Mouse (Mus musculus) frontal cortex, adult 2 months (tissue): ENCODE data around the gene Klhl35. TPM values are rescaled to one million over a fixed set of nuclear protein-coding genes. Genes with fewer than 3 reads are reported as not detected.

Experiments
- DNase-seq, 2 experiments: peaks; one replicate each; pipeline ENCODE4 v3.0.0; 2022; ENCODE audit warnings: low spot score in 1 of 2; ENCODE audit errors: extremely low spot score in 1 of 2
- polyA plus RNA-seq: library from polyadenylated mRNA; depleted of rRNA; stranded (reverse); fragments of >200 nt; gene quantifications from 2 replicates; pipeline ENCODE4 v1.2.3, GENCODE M21; 2012

Gene Klhl35
- polyA plus RNA-seq, 1 experiment = 2.5 TPM

- DNase-seq = no peak
These were observed 16.1 kb upstream of the Klhl35 start for GRCm38 (mm10) chr7:99449751-99450150.

- DNase-seq = peak in 1 of 2 experiments; percentile 94
These were observed 15.1 kb upstream of the Klhl35 start for GRCm38 (mm10) chr7:99450703-99451102.

- no peak for DNase-seq
These were observed 12.9 kb upstream of the Klhl35 start for GRCm38 (mm10) chr7:99452859-99453258.

- no peak for DNase-seq
These were observed 11.8 kb upstream of the Klhl35 start for GRCm38 (mm10) chr7:99454044-99454443.

- peak; percentile 63 to 69 for DNase-seq
These were observed 7.0 kb upstream of the Klhl35 start for GRCm38 (mm10) chr7:99458849-99459248.

- DNase-seq = peak in 1 of 2 experiments; percentile 58
These were observed 5.7 kb upstream of the Klhl35 start for GRCm38 (mm10) chr7:99459888-99460652.

- no peak for DNase-seq
These were observed 2.7 kb upstream of the Klhl35 start for GRCm38 (mm10) chr7:99463120-99463519.

GRCm38 (mm10) chr7:99467916-99468282 lies 2.1 kb downstream of the Klhl35 start:
- DNase-seq = peak in 1 of 2 experiments; percentile 53

GRCm38 (mm10) chr7:99468283-99469132 lies 2.7 kb downstream of the Klhl35 start:
- peak in 1 of 2 experiments; percentile 63 for DNase-seq

GRCm38 (mm10) chr7:99469680-99470405 lies 4.0 kb downstream of the Klhl35 start:
- no peak for DNase-seq

GRCm38 (mm10) chr7:99471578-99471977 lies 5.8 kb downstream of the Klhl35 start:
- DNase-seq = no peak

GRCm38 (mm10) chr7:99473638-99474407 lies 8.0 kb downstream of the Klhl35 start:
- no peak for DNase-seq

GRCm38 (mm10) chr7:99474836-99475561 lies 9.2 kb downstream of the Klhl35 start:
- no peak for DNase-seq

- no peak for DNase-seq
These were observed 9.7 kb downstream of the Klhl35 start for GRCm38 (mm10) chr7:99475562-99475911.

- no peak for DNase-seq
These were observed 10.8 kb downstream of the Klhl35 start for GRCm38 (mm10) chr7:99476558-99477114.

- no peak for DNase-seq
These were observed 11.4 kb downstream of the Klhl35 start for GRCm38 (mm10) chr7:99477235-99477634.

GRCm38 (mm10) chr7:99482637-99483036 lies 16.8 kb downstream of the Klhl35 start:
- DNase-seq = no peak

GRCm38 (mm10) chr7:99483271-99483923 lies 17.6 kb downstream of the Klhl35 start, which contains the start of gene Rps3:
Gene Rps3 (minus strand): TSS chr7:99483738.
- peak; percentile 98 for DNase-seq

GRCm38 (mm10) chr7:99483924-99484319 lies 18.1 kb downstream of the Klhl35 start:
- DNase-seq = no peak
